Mouse (Mus musculus) neural tube, embryonic 10.5 days (tissue): Measurements from ENCODE around the gene Jag1.

Source experiments
- DNase-seq: peaks from one replicate; pipeline ENCODE4 v3.0.0-alpha.2; 2017; ENCODE audit warnings: low spot score; ENCODE audit errors: extremely low spot score

The Jag1 gene

GRCm38 (mm10) chr2:137116025-137116674, at the start of gene Jag1:
TSS of gene Jag1 (minus strand) at chr2:137116644.
- peak; percentile 81 for DNase-seq

DNA sequence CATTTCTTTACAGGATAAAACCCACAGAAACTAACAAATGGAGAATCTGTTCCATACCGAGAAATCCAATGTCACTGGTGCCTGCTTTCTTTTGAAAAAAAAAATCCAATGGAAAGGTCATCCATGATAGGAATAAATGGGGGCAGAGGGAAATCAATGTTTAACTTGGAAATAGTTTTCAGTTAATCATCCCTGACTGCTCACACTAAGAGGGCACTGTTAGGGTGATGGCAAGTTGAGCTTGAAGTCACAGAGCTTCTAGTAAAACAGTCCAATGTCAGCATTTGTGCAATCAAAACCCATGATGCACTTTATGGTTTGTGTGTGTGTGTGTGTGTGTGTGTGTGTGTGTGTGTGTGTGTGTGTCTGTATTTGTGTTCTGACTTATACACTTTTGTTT, 39.6 kb upstream of the Jag1 start:
- DNase-seq, result no peak

GRCm38 (mm10) chr2:137153825-137154224, 37.4 kb upstream of the Jag1 start:
- no peak for DNase-seq

DNA sequence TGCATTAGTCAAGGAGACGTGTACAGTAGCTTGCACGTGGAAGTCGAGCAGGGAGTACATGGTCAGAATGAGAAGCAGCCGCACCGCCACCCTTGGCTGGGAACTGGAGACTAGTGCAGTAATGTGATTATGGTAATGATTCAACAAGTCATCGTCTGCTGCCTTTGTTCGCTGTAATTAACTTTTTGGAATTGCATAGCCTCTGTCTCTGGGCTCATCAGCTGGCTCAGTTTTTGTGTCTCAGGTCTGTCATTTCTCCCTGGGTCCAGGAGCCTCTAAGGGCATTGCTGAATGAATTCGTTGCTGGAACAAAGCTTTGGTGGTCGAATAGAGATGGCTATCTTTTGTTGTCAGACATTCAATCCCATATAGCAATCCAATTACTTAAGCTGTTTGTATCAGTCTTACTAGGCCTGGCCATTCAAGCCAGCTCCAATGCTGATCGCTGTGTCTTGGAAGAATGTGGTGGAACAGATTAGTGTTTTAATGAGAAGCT, 36.8 kb upstream of the Jag1 start:
- DNase-seq, result no peak

- no peak for DNase-seq
These were observed 34.5 kb upstream of the Jag1 start for GRCm38 (mm10) chr2:137150953-137151352.

DNA sequence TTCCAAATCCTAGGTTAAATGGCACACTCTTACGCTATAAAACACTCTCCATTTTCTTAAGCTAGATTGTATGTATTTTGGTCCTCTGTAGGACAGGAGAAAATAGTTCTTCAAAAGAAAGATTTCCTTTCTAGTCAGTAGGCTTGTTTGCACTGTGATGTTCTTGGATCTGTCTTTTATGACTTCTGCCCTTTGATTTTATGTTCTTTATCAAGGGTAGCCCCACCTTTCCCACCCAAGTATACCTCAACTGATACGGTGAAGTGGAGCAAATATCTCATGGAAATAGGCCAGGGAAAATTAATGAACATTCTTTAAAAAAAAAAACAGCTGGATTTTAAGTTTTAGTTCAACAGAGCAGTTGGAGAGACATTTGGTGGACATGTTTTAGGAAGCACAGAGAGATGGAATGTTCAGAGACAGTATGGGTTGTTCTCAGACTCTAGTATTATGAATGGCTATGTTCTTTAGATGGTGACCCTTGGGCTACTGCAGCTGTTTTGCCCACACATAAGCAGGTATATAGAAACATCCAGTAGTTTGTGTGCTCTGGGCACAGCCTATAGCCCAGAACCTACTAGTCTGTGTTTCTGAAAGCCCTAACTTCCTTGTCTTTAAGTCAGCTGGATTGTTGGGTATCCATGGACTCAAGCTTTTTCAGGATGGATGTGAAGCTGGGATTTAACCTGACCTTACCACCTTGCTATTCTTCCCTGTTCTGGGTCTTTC, 30.7 kb upstream of the Jag1 start:
- DNase-seq, result no peak

DNA sequence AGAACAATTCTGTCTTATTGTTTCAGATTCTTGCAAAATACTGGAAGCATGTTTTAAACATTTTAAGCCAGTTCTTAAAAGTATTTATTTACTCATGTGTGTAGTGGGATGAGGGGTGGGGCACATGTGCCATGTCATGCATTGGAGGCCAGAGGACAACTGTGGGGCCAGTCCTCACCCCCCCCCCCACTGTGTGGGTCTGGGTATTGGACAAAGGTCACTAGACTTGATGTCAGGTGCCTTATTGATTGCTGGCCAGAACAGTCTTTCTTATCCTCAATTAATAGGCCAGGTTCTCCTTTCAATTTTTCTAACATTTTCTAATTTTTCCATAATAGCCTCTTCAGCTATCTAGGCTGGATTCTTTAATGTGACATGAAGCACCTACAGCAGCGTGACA, 21.6 kb upstream of the Jag1 start:
- no peak for DNase-seq

GRCm38 (mm10) chr2:137134035-137134434, 17.6 kb upstream of the Jag1 start:
- no peak for DNase-seq

- no peak for DNase-seq
These were observed 8.4 kb upstream of the Jag1 start for GRCm38 (mm10) chr2:137124861-137125260.

- peak; percentile 93 for DNase-seq
These were observed 862 bp upstream of the Jag1 start for GRCm38 (mm10) chr2:137117321-137117690.

- DNase-seq, result peak; percentile 95
These were observed 354 bp upstream of the Jag1 start for GRCm38 (mm10) chr2:137116675-137117320.

DNA sequence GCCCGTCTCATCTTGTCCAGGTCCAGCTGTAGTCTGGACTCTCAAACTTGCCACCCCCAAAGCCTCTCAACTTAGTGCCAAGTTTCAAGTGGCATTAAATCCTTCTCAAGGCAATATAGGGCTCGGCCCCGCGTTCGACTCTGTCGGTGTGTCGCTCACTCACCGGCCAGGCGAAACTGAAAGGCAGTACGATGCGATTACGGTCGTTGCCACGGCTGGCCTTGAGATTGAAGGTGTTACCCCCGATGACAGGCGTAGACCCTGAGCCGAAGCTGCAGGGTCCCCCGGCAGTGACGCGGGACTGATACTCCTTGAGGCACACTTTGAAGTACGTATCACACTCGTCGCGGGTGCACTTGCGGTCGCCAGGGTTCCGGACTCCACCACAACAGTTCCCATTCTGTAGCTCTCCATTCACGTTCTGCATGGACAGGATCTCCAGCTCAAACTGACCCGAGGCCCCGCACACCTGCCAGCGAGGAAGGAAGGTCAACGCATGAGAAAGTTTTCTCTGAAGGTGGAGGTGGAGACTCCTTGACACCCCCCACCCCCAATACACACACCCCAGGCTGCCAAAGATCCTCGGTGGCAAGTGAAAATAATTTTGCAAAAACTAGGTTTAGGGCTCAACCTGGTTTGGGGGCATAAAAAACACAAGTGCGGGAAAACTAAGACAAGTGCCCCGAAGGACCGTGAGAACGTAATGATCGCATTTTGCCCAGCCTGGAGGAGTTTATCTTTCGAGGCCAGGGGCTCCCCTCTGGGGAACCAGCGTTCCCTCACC, 1.0 kb downstream of the Jag1 start:
- peak; percentile 64 for DNase-seq

- peak; percentile 72 for DNase-seq
These were observed 2.0 kb downstream of the Jag1 start for GRCm38 (mm10) chr2:137114248-137115096.

- DNase-seq, result peak; percentile 51
These were observed 3.0 kb downstream of the Jag1 start for GRCm38 (mm10) chr2:137113288-137114061.

- no peak for DNase-seq
These were observed 6.1 kb downstream of the Jag1 start for GRCm38 (mm10) chr2:137110214-137110898.

DNA sequence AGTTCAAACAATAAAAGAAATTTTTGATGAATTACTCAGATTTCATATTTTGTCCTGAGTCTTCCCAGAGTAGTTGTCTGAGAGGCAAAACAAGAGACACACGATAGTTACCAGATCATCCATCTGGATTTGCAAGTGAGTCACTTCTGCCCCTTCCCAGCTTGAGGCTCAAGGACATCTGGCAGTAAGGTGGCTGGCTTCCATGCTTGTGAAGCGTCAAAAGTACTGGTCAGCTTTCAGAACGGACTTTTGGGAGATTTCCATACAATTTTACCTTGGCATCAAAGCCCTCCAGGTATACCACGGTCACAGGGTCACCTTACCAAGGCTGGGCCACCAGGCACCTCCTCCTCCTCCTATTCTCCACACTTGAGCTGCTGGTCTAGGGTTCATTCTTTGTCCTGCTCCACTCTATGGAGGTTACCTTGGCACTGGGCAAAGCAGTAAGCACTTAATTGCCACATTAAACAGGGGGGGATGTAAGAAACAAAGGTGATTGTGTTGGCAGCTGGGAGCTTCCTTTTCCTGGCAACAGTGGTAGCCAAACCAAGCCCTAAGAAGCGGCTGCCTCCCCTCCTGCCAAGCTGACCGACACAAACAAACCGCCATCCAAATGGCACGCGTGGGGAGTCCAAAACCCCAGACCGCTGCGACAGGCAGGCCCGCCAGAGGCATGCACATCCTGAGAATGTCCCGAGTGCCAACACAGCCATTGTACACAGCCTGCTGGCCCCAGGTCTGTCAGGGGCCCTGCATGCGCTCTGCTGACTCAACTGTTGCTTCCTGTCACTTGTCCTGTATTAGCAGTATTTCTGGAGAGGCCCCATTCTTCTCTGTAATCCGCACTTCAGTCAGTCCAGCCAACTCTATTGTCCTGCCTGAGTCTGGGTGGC, 6.9 kb downstream of the Jag1 start:
- DNase-seq, result peak; percentile 38

DNA sequence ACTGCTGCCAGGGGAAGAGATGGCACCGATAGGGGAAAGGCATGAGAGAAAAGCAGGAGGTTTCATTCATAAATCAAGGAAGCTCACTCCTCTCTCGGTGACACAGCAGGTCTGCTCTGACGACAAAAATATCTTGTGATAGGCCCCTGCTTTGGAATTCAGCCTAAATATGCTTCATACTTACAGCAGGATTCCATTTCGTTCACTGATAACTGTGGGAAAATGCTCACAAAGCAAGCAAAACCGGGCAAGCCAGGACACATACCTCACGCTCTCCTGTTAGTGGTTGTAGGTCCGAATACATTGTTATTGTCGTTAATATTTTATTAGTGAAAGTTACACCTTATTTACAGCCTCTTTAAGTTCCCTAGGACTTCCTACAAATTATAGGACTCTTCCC, 8.5 kb downstream of the Jag1 start:
- no peak for DNase-seq

DNA sequence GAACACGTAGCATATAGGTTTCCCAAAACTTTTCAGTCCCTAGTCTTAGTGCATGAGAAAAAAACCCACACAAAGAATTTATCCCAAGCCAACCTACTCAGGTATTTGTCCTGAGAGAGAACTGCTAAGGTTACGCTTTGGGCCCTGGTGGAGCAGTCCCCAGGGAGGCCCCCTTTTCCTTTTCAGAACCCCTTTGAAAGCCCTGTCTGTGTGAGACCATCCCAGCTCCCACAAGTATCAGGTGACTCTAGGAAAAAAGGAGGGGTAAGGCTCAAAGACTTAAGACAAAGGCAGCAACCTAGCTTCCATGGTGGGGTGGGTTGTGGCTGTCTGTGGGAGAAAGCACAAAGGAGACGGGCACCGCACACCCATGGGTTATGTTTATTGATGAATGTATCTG, 9.2 kb downstream of the Jag1 start:
- no peak for DNase-seq
